Mouse (Mus musculus) NIH3T3 (cell line): ENCODE measurements at regions not wholly inside any gene's neighbourhood (a gene's known extent, or its start where the extent isn't known, plus 50 kb on each side); places are given as distances from the start of the nearest gene placed in this dataset.
A peak's percentile ranks its signal among the peaks of the same experiment; 100 is the strongest.

Source experiments
- DNase-seq: peaks from one replicate; pipeline ENCODE4 v3.0.0-alpha.2; 2012; ENCODE audit warnings: low read depth

DNA sequence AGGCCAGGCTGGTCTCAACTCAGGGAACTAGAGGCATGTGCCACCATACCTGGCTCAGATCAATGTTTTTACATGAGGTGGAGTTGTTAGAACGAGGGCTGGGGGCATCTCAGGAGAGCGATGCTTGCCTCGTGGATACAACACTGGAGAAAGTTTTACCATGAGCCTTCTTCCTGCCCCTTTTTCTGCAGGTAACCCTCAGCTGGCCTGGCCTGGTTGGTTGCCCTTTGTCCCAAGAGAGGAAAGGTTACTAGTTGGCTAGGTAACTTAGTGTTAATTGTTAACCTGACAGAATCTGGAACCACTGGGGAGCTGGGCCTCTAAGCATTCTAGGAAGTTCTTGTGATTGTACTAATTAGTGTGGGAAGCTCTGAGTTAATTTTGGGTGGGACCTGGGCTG lies 81.0 kb upstream of the Sertad2 start:
- DNase-seq: no peak

DNA sequence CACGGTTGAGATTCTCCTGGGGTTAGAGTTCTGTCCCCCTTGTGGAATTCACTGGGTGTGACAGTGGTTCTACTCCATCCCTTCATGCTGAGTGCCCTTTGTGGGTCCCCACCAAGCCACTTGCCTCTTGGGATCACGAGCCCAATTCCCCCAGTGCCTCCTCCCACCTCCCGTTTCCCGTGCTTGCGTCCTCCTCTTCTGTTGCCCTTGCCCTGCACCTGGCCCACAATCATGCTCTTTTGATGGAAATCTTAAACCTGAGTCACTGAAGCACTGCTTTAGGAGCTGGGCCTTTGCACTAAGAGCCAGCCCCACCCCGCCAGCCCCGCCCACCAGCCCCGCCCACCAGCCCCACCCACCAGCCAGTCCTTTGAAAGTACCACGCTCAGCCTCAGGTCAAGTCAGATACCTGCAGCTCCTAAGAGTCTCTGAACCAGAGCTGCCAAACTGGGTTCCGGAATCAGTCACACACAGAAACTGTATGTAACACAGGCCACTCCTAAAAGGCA lies 79.8 kb upstream of the Sertad2 start:
- no peak for DNase-seq

DNA sequence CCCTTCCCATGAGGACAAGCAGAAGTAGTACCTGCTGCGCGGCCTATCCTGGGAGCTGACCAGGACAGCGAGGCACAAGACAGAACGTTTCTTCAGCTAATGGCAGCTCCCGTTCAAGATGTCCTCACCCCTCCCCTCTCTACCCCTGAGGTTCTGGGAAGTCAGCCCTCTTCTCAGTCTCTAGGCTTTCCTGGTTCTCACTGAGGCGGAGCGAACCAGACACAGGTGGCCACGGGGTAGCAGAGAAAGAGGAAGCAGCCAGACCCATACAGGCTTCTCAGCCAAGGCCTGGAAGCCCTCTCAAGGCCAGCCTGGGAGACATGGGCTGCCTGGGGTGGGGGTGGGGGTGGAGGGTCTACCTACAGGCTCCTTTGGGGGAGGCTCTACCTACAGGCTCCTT lies 78.5 kb upstream of the Sertad2 start:
- DNase-seq: no peak

DNA sequence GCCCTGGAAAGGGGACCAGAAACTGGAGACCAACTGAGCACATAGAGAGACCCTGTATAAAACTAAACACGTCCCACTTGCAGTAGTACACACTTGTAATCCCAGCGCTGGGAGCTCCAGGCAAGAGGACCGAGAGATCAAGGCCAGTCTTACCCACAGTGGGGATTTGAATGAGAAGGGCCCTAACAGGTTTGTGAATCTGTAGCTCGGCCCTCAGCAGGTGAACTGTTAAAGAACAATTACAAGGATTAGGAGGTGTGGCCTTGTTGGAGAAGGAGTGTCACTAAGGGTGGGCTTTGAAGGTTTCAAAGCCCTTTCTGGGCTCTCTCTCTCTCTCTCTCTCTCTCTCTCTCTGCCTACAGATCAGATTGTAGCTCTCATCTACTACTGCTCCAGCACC lies 76.5 kb upstream of the Sertad2 start:
- DNase-seq: no peak

DNA sequence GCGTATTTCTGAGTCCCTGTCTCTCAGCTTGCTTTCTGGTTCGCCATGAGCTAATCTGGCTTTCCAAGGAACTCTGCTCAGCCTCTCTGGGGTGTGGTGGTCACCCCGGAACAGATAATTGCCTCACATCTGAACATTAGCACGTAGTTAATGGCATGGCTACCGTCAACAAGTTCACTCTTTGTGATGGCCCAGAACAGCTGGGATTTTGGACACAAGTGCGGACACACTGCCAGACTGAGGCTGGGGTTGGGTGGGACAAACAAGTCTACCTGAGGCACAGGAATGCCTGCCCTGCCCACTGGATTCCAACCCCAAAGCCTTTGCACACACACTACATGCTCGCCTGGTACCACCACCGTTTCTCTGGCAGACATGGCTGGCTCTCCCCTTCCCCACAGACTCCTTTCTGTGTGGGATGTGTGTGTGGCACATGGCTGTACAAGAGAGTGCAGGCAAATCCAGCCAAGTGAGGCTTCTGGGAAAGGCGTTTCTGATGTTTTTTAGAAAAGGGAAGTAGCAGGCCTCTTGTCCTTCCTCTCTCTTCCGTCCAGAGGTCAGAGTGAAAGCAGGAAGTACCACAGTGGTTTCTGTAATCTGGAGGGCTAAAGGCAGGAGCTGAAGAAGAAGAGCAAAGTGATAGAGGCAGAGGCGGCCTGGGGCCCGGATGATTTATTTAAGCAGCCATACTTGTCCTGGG lies 74.6 kb upstream of the Sertad2 start:
- no peak for DNase-seq

DNA sequence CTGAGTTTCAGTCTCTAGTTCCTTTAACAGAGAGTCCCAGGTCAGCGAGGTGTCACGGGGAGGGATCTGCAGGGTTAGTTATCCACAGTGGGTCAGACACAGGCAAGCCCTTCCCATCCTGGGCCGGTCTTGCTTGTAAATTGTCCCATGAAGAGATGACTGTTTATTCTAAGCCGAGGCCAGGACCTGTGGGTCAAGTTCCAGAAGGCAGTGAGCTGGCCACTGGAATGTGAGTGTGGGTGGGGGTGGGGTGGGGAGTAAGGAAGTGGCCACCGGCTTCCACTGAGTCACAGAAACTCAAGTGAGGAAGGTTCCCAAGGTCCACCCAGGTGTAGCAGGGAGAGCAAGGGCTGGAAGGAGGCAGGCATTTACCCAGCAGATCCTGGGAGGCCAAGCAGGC lies 73.7 kb upstream of the Sertad2 start:
- peak; percentile 69 for DNase-seq

DNA sequence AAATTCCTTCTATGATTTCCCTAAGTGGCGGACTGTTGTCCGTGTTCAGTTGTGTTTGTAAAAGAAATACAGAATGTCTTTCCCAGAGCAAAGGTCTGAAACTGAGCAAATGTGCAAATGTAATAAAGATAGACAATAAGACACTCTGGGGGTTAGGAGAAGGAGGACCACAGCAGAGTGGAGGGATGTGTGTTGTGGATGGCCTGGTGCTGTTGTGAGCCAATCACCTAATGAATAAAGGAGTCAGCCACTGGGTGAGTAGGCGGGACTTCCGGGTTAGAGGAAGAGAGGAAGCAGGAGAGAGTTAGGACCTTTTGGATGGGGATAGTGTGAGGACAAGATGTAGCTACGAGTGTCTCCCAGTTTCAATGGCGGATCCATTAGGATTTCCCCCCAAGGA lies 72.7 kb upstream of the Sertad2 start:
- DNase-seq: no peak

DNA sequence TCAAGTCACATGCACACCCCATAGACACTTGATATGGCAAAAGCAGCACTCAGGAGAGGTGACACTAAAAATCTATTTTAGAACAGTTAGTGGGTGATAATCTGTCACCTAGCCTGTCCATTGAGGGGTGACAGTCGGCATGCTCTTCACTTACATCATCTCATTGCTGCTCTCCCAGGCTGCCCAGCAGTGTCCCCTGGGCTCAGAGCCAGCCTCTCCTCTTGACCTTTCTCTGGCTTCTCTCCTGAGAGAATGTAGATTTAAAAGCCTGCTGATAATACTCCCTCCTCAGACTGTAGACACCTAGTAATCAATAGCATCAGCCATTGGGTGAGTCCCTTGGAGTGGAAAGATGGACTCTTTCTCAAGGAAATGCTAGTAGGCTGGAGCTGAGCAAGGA lies 70.7 kb upstream of the Sertad2 start:
- DNase-seq: no peak

DNA sequence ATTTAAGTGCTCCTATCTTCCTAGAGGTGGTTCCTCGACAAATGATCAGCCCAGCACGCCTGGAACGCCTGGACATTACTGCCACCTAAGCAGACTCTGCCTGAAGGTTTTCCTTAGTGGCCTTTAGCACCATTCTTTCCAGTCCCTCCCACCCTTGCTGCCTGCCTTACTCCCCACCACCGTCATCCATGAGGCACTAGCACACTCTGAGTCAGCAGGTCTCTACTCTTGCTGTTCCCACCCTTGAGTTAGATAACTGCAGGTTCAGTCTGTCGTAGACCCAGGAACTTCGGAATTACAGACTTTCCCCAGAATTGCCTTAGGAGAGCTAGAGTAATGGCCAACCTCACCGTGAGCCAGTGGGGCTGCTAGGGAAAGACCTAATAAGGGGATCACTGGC lies 67.4 kb upstream of the Sertad2 start:
- no peak for DNase-seq

DNA sequence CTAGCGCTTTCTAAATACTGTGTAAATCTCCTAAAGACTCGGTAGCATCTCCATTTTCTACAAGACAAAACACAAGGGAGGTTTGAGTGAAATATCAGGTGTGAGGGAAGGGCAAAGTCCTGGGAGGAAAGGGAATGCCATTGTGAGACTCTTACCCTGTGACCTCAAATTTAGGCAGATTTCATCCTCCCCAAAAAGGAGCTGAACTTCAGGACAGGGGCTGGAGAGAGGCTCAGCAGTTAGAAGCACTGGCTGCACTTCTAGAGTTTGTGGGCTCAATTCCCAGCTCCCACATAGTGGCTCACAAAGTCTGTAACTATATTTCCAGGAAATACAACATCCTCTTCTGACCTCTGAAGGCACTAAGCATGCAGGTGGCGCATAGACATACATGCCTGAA lies 66.6 kb upstream of the Sertad2 start:
- no peak for DNase-seq

DNA sequence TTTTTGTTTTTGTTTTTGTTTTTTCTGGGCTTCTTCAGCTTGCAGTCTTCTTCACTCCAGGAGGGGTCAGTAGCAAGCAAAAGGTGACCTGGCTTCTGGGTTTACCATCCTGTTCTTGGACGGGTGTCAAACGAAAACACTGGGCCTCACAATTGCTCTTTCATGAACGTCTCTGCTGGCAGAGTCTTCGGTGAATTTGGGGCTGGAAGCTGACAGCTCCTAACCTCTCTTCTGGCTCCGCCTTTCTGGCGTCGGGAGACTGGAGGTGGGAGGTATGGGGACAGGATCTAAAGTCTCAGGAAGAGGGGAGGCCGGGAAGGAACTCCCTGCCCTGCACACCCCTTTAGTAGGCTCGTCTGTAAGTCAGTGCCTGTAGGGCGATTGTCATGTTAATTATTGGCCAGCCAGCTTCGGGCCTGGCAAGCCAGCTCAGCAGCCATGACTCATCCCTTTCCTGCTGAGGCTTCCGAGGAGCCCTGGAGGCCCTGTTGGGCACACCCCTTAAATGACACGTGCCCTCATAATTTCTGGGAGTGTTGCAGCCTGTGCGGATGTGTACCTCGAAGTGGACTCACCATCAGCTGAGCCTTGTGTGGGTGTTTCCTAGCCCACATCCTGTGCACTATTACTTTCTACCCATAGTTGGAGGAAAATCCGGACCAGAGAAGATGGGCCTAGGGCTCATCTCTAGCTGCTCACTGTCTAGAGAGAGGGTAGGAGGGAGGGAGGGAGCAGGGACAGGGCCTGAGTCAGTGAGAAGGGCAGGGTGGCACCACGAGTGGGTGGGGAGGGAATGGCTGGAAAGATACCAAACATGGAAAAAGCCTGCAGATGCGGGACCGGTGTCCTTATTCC lies 65.6 kb upstream of the Sertad2 start:
- DNase-seq: peak; percentile 94

DNA sequence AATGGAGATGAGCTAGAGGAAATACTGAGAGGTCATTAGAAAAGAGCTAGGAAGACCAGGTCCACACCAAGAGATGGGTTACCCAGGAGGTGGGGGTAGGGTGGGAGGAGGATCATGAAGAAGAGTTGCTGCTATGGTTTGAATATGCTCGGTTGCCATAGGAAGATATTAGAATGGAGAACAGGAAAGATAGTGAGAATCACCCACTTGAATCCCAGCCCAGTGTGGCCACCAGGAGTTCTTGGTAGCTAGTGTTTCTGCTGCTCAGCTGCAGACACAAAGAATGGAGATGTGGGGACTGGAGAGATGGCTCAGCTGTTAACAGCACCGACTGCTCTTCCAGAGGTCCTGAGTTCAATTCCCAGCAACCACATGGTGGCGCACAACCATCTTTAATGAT lies 62.4 kb upstream of the Sertad2 start:
- no peak for DNase-seq

DNA sequence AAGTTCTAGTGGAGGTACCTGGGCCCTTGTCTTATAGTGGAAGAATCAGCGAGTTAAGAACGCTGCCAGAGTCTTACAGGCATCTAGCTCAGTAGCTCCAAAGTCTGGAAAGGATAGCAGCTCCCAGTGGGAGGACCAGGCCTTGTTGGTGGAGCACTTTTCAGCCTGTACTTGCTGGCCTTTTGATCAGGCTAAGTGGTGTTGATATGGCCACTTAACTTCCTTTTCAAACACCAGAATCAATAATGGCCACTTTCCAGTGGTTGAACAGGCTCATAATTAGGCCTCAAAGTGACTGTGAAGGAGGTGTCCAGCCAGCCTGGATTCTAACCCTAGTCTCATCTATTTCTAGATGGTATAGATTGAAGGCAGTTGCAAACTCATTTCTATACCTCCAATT lies 57.7 kb upstream of the Sertad2 start:
- DNase-seq: no peak
